Mouse (Mus musculus): ENCODE results near the gene Arhgap15.

Arhgap15 gene

DNA sequence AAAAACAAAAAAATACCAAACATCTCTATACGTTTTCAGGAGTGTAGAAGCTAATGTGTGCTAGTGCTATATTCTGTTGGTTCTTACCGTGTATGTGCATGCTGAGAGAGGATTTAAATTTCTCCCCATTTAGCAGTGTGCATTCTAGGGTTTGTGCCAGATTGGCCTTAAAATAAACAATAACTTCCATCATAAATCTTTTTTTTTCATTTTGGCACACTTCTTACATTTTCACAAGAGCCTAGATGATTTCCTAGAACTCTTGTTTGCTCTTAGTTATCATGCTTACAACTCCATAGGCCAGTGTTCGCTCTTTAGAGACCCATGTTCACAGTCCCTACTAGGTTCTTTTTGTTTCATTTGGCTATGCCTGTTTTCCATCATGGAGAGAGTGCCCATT, 362.7 kb downstream of the Arhgap15 start:
- DNase-seq (ENCODE audit: low spot score): no peak

DNA sequence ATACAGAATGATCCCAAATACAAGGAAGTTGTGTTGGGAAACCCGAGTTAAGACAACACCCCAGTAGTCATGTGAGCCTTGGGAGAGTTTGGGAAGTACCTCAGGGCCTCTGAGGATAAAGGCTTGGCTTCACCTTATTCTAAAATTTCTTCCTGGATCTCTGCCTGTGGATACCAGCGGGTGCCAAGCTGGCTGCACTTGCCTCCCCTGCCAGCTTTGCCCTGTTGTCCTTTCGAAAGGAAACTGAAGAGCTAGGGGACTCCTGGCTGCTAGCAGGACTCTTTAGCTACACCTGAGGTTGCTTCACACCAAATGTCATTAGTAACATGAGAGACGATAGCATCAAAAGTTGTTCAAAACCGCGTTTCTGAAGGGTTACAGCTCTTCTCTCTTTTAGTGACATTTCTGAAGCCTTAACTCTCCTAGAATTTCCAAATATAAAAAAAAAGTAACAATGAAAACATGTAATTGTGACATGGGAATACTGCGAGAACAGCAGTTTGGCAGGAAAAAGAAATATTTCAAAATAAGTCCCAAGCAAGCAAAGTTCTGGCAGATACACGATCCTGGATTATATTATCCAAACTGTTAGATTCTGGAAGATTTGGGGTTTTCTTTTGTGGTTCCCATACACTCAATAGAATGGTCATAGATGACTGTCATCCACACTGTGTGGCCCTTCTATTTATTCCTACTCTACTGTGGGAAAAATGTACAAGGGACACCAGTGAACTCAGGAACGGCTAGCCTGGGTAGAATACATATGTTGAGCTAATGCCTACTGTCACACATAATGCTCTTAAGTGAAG, 364.6 kb downstream of the Arhgap15 start:
- no peak for DNase-seq (ENCODE audit: low spot score)

GRCm38 (mm10) chr2:44114296-44114695, 365.7 kb downstream of the Arhgap15 start:
- DNase-seq (ENCODE audit: low spot score): no peak

DNA sequence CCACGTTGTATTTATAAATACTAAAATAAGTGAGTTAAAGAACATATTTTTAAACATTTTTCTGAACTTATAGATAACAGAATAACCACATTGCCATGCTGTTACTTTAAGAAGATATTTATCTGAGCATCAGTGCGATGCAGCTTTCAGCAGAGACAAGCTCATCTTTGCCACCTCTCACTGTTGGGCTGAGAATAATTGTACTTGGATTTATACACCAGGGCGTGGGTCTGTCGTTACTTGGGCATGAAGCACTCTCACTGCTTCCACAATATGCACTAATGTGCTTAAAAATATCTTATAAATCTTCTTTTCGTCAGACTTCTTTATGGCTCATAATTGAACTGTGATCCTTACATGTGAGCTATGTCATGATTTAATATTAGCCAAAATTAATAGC, 372.5 kb downstream of the Arhgap15 start:
- DNase-seq (ENCODE audit: low spot score): no peak

GRCm38 (mm10) chr2:44123246-44123645, 374.6 kb downstream of the Arhgap15 start:
- DNase-seq (ENCODE audit: low spot score): no peak

DNA sequence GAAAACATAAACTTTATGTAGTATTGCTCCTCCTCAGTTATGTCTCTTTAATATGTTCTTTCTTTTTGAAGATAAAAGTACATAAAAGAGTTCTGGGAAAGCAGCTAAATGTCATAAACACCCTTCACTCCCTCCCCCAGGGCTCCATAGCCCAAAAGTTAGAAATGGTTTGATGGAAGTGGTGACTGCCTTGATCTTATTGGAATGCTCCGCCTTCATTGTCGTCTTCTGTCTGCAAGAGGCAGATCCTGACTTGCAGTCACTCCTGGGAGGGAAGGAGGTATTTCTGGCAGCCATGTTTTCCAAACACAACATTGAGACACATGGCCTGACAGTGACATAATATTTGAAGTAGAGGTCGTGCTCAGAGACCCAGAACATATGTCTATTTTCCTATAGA, 375.5 kb downstream of the Arhgap15 start:
- no peak for DNase-seq (ENCODE audit: low spot score)

GRCm38 (mm10) chr2:44124683-44125082, 376.1 kb downstream of the Arhgap15 start:
- no peak for DNase-seq (ENCODE audit: low spot score)

- DNase-seq (ENCODE audit: low spot score): no peak
These were observed 377.5 kb downstream of the Arhgap15 start for GRCm38 (mm10) chr2:44126044-44126695.

DNA sequence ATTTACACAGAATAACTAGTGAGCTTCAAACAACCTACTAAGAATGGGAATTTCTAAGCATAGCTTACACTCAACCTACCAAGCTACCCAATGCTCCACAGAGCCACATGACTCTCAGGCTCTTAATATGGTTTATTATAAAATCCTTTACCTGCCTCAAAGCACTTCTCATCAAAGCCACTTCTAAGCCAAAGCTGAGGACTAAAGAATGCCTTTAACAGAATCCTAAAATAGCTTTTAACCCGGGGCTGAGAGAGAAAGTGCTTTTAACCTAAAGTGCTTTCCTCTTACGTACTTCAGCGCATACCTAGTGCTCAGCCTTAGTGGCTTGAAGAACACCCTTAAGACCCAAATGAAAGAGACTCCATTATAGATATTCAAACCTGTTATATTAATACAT, 380.9 kb downstream of the Arhgap15 start:
- DNase-seq (ENCODE audit: low spot score): no peak

GRCm38 (mm10) chr2:44131271-44131670, 382.6 kb downstream of the Arhgap15 start:
- peak; percentile 36 for DNase-seq (ENCODE audit: low spot score)

GRCm38 (mm10) chr2:44134796-44135195, 386.2 kb downstream of the Arhgap15 start:
- no peak for DNase-seq (ENCODE audit: low spot score)

GRCm38 (mm10) chr2:44140455-44140854, 391.8 kb downstream of the Arhgap15 start:
- DNase-seq (ENCODE audit: low spot score): no peak

DNA sequence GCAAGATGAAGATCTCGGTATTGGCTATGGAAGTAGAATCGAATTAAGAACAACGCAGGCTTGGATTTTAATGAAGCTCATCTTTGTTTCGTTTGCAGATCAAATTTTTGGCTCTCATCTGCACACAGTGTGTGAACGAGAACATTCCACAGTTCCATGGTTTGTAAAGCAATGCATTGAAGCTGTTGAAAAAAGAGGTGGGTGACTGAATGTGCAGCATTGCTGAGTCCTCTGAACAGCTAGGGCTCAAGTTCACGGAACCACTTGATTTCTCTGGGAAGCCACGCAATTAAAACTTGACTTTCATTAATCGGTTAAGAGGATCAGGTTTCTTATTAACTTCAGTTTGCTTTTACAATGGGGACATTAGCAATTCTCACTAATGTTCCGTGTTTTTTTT, 393.5 kb downstream of the Arhgap15 start:
- DNase-seq (ENCODE audit: low spot score): no peak

- DNase-seq (ENCODE audit: low spot score): no peak
These were observed 394.0 kb downstream of the Arhgap15 start for GRCm38 (mm10) chr2:44142611-44143010.

DNA sequence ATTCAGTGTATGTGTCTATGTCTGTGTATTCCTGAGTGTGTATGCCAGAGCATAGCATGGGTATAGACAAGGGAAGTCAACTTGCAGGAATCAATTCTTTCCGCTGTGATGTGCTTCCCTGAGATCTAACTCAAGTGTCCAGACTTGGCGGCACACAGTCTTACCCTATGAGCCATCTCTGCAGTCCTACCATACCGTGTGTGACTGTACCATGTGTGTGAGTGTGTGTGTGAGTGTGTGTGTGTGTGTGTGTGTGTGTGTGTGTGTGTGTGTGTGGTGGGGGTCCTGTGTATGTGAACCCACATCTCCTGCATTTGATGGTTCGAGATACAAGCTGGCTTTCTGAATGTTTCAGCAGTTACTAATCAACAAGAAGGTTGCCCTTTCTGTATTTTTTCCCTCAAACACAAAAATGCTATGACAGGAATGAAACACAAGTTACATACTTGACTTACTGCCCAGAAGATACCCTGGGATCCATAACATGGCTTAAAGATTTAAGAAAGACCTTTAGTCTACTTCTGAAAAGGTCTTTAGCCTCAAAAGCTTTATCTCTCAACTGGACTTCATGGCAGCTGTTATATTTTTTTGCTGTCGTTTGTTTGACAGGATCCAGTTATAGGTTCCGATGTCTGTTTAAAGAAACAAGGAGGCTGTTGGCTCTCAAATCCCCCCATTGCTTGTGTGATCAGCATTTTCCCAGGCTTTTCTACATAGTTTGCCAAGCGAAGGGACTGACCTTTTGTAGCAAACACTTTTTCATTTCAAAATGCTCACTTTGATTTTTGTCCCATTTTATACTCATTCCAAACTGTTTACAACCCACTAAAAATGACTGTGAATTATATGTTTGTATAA, 397.7 kb downstream of the Arhgap15 start:
- no peak for DNase-seq (ENCODE audit: low spot score)

DNA sequence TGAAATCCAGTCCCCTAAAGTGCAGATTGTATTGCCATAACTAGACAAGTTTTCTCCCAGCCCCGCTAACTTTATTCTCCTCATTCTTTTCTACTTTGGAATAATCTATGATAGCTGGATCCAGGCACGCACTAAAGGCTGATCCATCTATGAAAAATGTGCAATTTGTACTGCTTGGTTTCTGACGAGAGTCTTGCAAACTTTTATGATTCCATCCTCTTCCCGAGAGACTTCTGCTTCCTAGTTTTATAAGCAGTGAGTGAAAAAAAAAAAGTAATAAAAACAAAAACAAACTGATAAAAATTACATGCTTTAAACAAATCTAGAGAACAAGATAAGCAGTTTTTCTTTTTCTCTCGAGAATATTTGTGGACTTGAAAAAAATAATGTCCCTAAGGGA, 398.9 kb downstream of the Arhgap15 start:
- DNase-seq (ENCODE audit: low spot score): no peak

DNA sequence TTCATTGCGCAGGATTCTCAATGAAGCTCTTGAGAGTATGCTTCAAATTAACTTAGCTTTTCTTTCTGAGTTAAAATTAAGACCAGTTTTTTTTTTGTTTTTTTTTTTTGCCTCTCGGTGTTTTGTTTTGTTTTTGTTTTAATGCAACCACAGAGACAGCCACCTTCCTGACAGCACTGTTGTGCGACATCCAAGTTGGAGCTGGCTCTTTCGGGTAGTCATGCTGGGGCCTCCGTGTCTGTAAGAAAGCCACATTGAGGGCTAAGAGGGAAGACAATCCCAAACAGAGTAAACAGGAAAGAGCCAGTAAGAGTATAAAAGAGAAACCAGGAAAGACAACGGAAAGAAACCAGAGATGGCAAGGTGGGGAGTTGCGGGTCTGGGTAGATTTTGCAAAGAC, 399.3 kb downstream of the Arhgap15 start:
- DNase-seq (ENCODE audit: low spot score): no peak

DNA sequence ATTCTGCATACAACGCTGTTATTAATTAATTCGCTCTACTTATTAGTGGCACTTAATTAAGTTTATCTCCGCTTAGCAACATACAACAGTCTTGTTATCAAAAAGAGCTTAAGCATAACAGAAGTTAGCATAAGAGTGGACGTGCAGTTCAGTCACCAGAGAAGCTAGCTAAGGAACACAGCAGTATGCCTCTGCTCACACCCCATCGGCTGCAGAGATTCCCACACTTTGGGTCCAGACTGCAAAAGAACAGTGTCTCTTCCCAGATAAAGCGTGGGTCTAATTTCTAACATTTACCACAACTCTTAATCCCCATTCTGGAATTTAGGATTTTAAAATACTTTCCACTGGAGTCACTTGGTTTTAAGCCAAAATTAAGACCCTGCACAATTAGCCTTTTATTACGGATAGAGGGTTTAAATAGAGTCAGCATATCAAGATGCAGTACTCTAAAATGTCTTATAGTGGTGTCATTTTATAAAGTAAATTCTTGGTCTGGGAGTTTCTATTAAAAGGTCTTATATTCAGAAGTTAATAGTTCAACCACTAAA, 400.0 kb downstream of the Arhgap15 start:
- DNase-seq (ENCODE audit: low spot score): no peak

DNA sequence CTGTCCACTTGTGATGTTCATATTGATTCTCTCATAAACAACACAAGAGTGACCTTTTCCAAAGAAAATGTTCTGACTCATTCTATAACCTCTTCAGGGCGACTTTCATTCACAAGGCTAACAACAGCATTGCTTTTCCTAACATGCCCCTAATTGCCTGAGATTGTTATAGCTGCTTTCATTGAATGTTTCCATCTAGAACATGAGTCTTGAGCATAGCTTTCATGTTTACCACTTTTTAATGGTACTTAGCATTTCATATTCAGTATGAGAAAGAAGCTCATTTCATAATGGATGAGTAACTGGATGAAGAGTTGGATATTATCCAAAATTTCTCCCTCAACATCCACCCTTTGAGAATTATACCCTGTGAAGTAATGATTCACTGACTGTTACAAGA, 403.7 kb downstream of the Arhgap15 start:
- no peak for DNase-seq (ENCODE audit: low spot score)

GRCm38 (mm10) chr2:44160358-44160757, 411.7 kb downstream of the Arhgap15 start:
- no peak for DNase-seq (ENCODE audit: low spot score)

GRCm38 (mm10) chr2:44165789-44166188, 417.2 kb downstream of the Arhgap15 start:
- no peak for DNase-seq (ENCODE audit: low spot score)

- no peak for DNase-seq (ENCODE audit: low spot score)
These were observed 418.1 kb downstream of the Arhgap15 start for GRCm38 (mm10) chr2:44166716-44167115.
